Mouse (Mus musculus) hindbrain, embryonic 13.5 days (tissue): ENCODE measurements around the gene Cd80. TPM values are rescaled to one million over a fixed set of nuclear protein-coding genes. Genes with fewer than 3 reads are reported as not detected.
"Not testable (repeated sequence)": the region's sequence is repeated elsewhere in the genome, so short reads cannot be mapped to it uniquely, and the experiment has no call there.

Source experiments
- ATAC-seq: fragments of 200-750 bp; cut with Nextera tagmentation; 2 replicates; pipeline ENCODE4 v1.8.0; 2017; ENCODE audit warnings: moderate TSS enrichment; ENCODE audit not compliant: low FRiP score
- H3K27ac ChIP-seq: fragments of 300-500 bp; sonication (generic); 2 replicates; pipeline ENCODE4 v1.5.1; 2015; ENCODE audit warnings: inconsistent platforms, mild to moderate bottlenecking, moderate library complexity
- H3K27me3 ChIP-seq: fragments of 300-500 bp; sonication (generic); 2 replicates; pipeline ENCODE4 v1.6.1; 2015; ENCODE audit warnings: mild to moderate bottlenecking, inconsistent platforms
- H3K36me3 ChIP-seq: fragments of 300-500 bp; sonication (generic); 2 replicates; pipeline ENCODE4 v1.6.1; 2015; ENCODE audit warnings: mild to moderate bottlenecking, inconsistent platforms
- H3K4me1 ChIP-seq: fragments of 300-500 bp; sonication (generic); replicated peaks from 2 replicates; pipeline ENCODE4 v1.6.1; 2015; ENCODE audit warnings: inconsistent platforms
- H3K4me2 ChIP-seq: fragments of 300-500 bp; sonication (generic); 2 replicates; pipeline ENCODE4 v1.6.1; 2015; ENCODE audit warnings: inconsistent platforms, mild to moderate bottlenecking, moderate library complexity
- H3K4me3 ChIP-seq: fragments of 300-500 bp; sonication (generic); 2 replicates; pipeline ENCODE4 v1.5.1; 2015; ENCODE audit warnings: mild to moderate bottlenecking, inconsistent platforms
- H3K9ac ChIP-seq: fragments of 300-500 bp; sonication (generic); 2 replicates; pipeline ENCODE4 v1.6.1; 2015; ENCODE audit warnings: mild to moderate bottlenecking, inconsistent platforms
- H3K9me3 ChIP-seq: fragments of 300-500 bp; sonication (generic); 2 replicates; pipeline ENCODE4 v1.6.1; 2016; ENCODE audit warnings: inconsistent platforms
- WGBS: fragments of 180-500 bp; shearing (Covaris S2); methylation state at CpG from one replicate; pipeline ENCODE4 v1.1.7; 2015; 5-methylcytosine and 5-hydroxymethylcytosine counted together
- polyA plus RNA-seq: library from polyadenylated mRNA; unstranded; fragments of >200 nt; fragmentation: Nextera tagmentation; extraction: Ambion mirVana; gene quantifications from 2 replicates; pipeline ENCODE4 v1.2.1, GENCODE M21; 2015

Gene Cd80
- polyA plus RNA-seq, 1 experiment from 2014 or later: 0.55 TPM

GRCm38 (mm10) chr16:38477241-38477608 lies 21.9 kb downstream of the Cd80 start:
- peak overlapping the region; percentile 71 for H3K4me2 ChIP-seq
- H3K4me3 ChIP-seq: peak overlapping the region; percentile 41
- not testable (repeated sequence) for H3K27ac ChIP-seq, H3K9me3 ChIP-seq, H3K36me3 ChIP-seq
- H3K4me1 ChIP-seq: peaks cover 13% of the 10 kb centered on the region
- 35% methylated on average over 14 of the region's 14 CpGs for WGBS
- ATAC-seq: peak; percentile 63
- peaks cover 13% of the 10 kb centered on the region; the same call in 1 of the 2 replicates for H3K27me3 ChIP-seq
- peak overlapping the region; percentile 68 for H3K9ac ChIP-seq

DNA sequence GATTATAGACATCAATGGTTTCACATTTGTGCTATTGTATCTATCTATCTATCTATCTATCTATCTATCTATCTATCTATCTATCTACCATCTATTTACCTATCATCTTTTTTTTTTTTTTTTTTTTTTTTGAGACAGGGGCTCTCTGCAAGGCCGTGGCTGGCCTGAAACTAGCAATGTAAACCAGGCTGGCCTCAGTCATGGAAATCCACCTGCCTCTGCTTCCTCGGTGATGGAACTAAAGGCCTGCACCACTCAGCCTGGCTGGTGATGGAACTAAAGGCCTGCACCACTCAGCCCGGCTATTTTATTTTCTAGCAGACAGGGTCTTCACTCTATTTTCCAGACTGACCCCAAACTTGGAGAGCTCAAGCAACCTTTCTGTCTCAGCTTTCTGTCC lies 22.9 kb downstream of the Cd80 start:
- Histone ChIP-seq H3K27ac (no peak overlapping the region), H3K4me2 (no peak overlapping the region), H3K36me3 (no peaks in the 10 kb centered on the region), H3K27me3 (peaks cover 24% of the 10 kb centered on the region), H3K4me1 (peaks cover 14% of the 10 kb centered on the region), H3K9ac (no peak overlapping the region), H3K9me3 (no peaks in the 10 kb centered on the region), H3K4me3 (no peak overlapping the region)
- no peak for ATAC-seq
- 95% methylated on average over 3 of the region's 3 CpGs for WGBS

GRCm38 (mm10) chr16:38481327-38481726 lies 26.0 kb downstream of the Cd80 start:
- ATAC-seq: no peak
- H3K36me3 ChIP-seq: no peaks in the 10 kb centered on the region
- 85% methylated on average over 4 of the region's 4 CpGs for WGBS
- H3K4me1 ChIP-seq: peaks cover 19% of the 10 kb centered on the region
- H3K4me3 ChIP-seq: no peak overlapping the region
- H3K4me2 ChIP-seq: no peak overlapping the region
- no peak overlapping the region for H3K27ac ChIP-seq
- H3K9me3 ChIP-seq: no peaks in the 10 kb centered on the region
- H3K9ac ChIP-seq: no peak overlapping the region
- peaks cover 32% of the 10 kb centered on the region for H3K27me3 ChIP-seq

GRCm38 (mm10) chr16:38482780-38483562 lies 27.6 kb downstream of the Cd80 start:
- H3K9ac ChIP-seq: 0 out of 2 replicates have a peak overlapping the region, but pooled peaks have one; percentile 55
- H3K27ac ChIP-seq: no peak overlapping the region
- H3K4me1 ChIP-seq: peaks cover 8% of the 10 kb centered on the region
- H3K4me2 ChIP-seq: peak overlapping the region; percentile 52
- WGBS: 24% methylated on average over 32 of the region's 32 CpGs
- peak; percentile 57; the same call in 1 of the 2 replicates for ATAC-seq
- no peaks in the 10 kb centered on the region for H3K9me3 ChIP-seq
- H3K4me3 ChIP-seq: peak overlapping the region; percentile 34
- peaks cover 32% of the 10 kb centered on the region for H3K27me3 ChIP-seq
- H3K36me3 ChIP-seq: no peaks in the 10 kb centered on the region

DNA sequence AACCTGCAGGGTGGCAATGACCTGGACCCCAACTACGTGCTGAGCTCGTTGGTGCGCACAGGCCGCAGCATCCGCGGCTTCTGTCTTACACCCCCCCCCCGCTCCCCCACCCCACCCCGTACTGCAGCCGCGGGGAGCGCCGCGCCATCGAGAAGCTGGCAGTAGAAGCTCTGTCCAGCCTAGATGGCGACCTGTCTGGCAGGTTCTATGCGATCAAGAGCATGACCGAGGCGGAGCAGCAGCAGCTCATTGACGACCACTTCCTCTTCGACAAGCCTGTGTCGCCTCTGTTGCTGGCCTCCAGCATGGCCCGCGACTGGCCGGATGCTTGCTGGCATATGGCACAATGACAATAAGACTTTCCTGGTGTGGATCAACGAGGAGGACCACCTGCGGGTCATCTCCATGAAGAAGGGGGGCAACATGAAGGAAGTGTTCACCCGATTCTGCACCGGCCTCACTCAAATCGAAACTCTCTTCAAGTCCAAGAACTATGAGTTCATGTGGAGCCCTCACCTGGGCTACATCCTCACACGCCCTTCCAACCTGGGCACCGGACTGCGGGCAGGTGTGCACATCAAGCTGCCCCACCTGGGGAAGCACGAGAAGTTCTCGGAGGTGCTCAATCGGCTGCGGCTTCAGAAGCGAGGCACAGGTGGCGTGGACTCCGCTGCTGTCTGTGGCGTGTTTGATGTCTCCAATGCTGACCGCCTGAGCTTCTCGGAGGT lies 28.4 kb downstream of the Cd80 start:
- H3K27ac ChIP-seq: no peak overlapping the region
- peaks cover 32% of the 10 kb centered on the region for H3K27me3 ChIP-seq
- H3K4me1 ChIP-seq: peaks cover 11% of the 10 kb centered on the region
- 0 out of 2 replicates have a peak overlapping the region, but pooled peaks have one; percentile 55 for H3K9ac ChIP-seq
- WGBS: 41% methylated on average over 42 of the region's 42 CpGs
- H3K4me2 ChIP-seq: peak overlapping the region; percentile 52
- H3K36me3 ChIP-seq: no peaks in the 10 kb centered on the region
- H3K9me3 ChIP-seq: no peaks in the 10 kb centered on the region
- ATAC-seq: peak; percentile 59; the same call in 1 of the 2 replicates
- H3K4me3 ChIP-seq: peak overlapping the region; percentile 34

DNA sequence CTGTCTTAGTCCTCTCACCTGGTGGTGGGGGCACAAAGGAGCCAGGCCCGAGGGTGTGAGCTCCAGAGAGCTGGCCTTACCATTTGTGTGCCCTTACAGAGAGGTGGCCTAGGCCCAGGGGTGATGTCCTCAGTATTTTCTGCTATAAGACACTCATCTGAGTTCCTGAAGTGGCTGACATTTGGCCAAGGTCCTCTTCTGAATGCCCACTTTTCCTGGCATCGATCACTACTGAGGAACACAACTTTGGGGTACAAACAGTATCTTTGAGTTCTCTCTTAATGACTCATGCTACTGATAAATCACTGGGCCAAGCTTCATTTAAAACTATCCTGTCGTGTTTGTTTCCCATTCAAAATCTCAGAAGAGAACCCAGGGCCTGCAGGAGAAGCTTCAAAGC lies 37.2 kb downstream of the Cd80 start:
- no peak for ATAC-seq

DNA sequence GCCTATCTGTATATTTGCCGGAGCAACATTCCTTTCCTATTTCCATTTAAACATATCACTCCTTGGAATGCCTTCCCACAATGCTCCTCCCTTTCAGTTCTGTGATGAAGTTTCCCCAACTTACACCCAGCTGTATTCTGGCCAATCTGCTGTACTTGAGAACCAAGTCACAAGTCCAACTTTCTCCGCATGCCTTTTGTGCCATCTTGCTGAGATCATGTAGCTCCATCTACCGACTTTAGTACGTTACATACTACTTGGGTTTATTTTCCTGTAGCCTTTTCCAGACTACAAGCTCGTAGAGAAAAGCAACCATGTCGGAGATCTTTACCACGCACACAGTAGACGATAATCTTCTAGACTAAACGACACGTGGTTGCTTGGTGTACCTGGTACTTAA lies 38.5 kb downstream of the Cd80 start:
- Histone ChIP-seq H3K36me3 (peaks cover 25% of the 10 kb centered on the region), H3K27ac (no peak overlapping the region), H3K4me1 (no peaks in the 10 kb centered on the region), H3K4me3 (no peak overlapping the region), H3K9me3 (no peaks in the 10 kb centered on the region), H3K9ac (no peak overlapping the region), H3K27me3 (no peaks in the 10 kb centered on the region), H3K4me2 (no peak overlapping the region)
- 90% methylated on average over 10 of the region's 10 CpGs for WGBS
- ATAC-seq: no peak

More for the DNA sequence above, 37.2 kb downstream of the Cd80 start:
- Histone ChIP-seq H3K4me1 (0 out of 2 replicates have a peak, but pooled peaks cover 3% of the 10 kb centered on the region), H3K9me3 (no peaks in the 10 kb centered on the region), H3K27me3 (no peaks in the 10 kb centered on the region), H3K27ac (no peak overlapping the region), H3K9ac (no peak overlapping the region), H3K4me2 (no peak overlapping the region), H3K4me3 (no peak overlapping the region), H3K36me3 (peaks cover 16% of the 10 kb centered on the region)
- WGBS: 89% methylated on average over 3 of the region's 3 CpGs

GRCm38 (mm10) chr16:38496604-38497140 lies 41.3 kb downstream of the Cd80 start:
- no peaks in the 10 kb centered on the region for H3K4me1 ChIP-seq
- no peak overlapping the region for H3K27ac ChIP-seq
- ATAC-seq: no peak
- no peak overlapping the region for H3K4me2 ChIP-seq
- H3K27me3 ChIP-seq: no peaks in the 10 kb centered on the region
- 83% methylated on average over 7 of the region's 7 CpGs for WGBS
- no peak overlapping the region for H3K4me3 ChIP-seq
- no peaks in the 10 kb centered on the region for H3K9me3 ChIP-seq
- peaks cover 43% of the 10 kb centered on the region for H3K36me3 ChIP-seq
- no peak overlapping the region for H3K9ac ChIP-seq

DNA sequence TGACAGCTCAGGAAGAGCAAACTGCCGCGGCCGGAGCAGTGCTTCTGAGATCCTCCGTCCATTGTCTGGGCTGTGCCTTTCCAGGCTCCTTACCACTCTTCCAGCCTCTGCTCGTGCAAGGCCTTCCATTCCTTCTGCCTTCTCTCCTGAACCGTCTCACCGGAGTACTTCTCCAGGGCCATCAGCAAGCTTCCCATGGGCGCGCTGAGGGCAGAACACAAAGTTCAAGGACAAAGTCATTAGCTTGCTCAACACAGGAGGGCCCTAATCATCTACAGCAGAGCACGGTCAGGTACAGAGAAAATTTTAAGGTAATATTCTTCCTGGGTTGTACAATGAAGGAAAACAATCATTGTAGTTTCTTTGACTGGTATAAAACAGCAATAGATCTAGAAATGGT lies 47.1 kb downstream of the Cd80 start:
- Histone ChIP-seq H3K36me3 (peaks cover 69% of the 10 kb centered on the region), H3K9me3 (no peaks in the 10 kb centered on the region), H3K4me3 (no peak overlapping the region), H3K27me3 (no peaks in the 10 kb centered on the region), H3K9ac (no peak overlapping the region), H3K4me2 (no peak overlapping the region), H3K4me1 (no peaks in the 10 kb centered on the region), H3K27ac (no peak overlapping the region)
- WGBS: 92% methylated on average over 10 of the region's 10 CpGs
- ATAC-seq: no peak

GRCm38 (mm10) chr16:38503528-38503927 lies 48.2 kb downstream of the Cd80 start:
- H3K27me3 ChIP-seq: no peaks in the 10 kb centered on the region
- peaks cover 72% of the 10 kb centered on the region for H3K36me3 ChIP-seq
- H3K27ac ChIP-seq: no peak overlapping the region
- H3K4me1 ChIP-seq: no peaks in the 10 kb centered on the region
- no peak overlapping the region for H3K9ac ChIP-seq
- ATAC-seq: no peak
- WGBS: 92% methylated on average over 4 of the region's 4 CpGs
- H3K4me2 ChIP-seq: no peak overlapping the region
- H3K4me3 ChIP-seq: no peak overlapping the region
- no peaks in the 10 kb centered on the region for H3K9me3 ChIP-seq

DNA sequence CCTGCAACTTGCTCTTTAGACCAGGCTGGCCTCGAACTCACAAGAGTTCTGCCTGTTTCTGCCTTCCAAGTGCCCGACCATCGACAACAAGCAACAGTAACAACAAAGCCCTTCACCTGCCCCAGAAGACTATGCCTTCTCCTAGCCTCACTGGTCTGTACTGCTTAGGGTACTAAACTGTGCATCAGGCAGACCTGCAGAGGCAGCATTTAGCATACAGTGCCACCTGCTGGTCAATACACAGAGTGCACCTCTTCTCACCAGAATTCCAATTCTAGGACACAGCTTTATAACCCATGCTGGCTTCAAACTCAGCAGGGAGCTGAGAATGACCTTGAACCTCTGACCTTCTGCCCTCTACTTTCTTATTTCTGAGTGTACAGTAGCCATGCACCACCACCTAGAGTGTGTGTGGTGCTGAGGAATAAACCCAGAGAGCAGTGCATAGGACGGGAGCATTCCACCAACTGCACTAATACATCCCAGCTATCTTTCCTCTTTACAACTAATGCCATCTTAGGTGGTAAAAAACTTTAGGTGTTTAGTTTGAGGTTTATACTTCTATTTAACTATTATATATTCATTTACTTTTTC lies 50.8 kb downstream of the Cd80 start:
- Histone ChIP-seq H3K27ac (no peak overlapping the region), H3K9ac (no peak overlapping the region), H3K4me3 (no peak overlapping the region), H3K27me3 (no peaks in the 10 kb centered on the region), H3K9me3 (no peaks in the 10 kb centered on the region), H3K36me3 (peaks cover 71% of the 10 kb centered on the region), H3K4me2 (no peak overlapping the region), H3K4me1 (no peaks in the 10 kb centered on the region)
- 73% methylated on average over 4 of the region's 4 CpGs for WGBS
- ATAC-seq: peak; percentile 85

DNA sequence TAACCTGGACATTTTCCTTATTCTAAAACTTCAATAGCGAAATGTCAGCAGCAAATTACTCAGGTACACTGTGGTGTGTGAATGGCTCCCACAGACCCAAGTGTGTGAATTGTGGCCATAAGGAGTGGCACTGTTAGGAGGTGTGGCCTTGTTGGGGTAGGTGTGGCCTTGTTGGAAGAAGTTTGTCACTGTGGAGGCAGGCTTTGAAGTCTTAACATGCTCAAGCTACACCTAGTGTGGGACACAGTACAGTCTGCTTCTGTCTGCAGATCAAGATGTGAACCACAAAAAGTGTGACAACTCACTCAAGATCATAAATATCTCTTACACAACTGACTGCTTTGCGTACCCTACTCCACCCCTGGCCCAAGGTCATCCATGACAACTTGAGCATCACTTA lies 55.5 kb downstream of the Cd80 start:
- no peak for ATAC-seq
- H3K4me2 ChIP-seq: no peak overlapping the region
- H3K36me3 ChIP-seq: peaks cover 69% of the 10 kb centered on the region
- H3K4me3 ChIP-seq: no peak overlapping the region
- H3K4me1 ChIP-seq: no peaks in the 10 kb centered on the region
- no peaks in the 10 kb centered on the region for H3K9me3 ChIP-seq
- H3K27ac ChIP-seq: no peak overlapping the region
- H3K9ac ChIP-seq: no peak overlapping the region
- no peaks in the 10 kb centered on the region for H3K27me3 ChIP-seq
- WGBS: 100% methylated on average over 2 of the region's 2 CpGs
